Mouse (Mus musculus): ENCODE results near the gene Tmem107.

Gene Tmem107

GRCm38 (mm10) chr11:69070590-69071222, at the start of gene Tmem107:
Gene Tmem107, plus strand, starts transcription at chr11:69070806.
- DNase-seq (ENCODE audit: low spot score in 2 of 2) = peak; percentile 89 to 92

- DNase-seq (ENCODE audit: low spot score in 2 of 2) = no peak
These were observed 44.0 kb upstream of the Tmem107 start for GRCm38 (mm10) chr11:69026562-69026961.

- DNase-seq (ENCODE audit: low spot score in 2 of 2) = no peak
These were observed 41.8 kb upstream of the Tmem107 start for GRCm38 (mm10) chr11:69028805-69029204.

- no peak for DNase-seq (ENCODE audit: low spot score in 2 of 2)
These were observed 37.1 kb upstream of the Tmem107 start for GRCm38 (mm10) chr11:69033552-69033951.

- DNase-seq (ENCODE audit: low spot score in 2 of 2) = no peak
These were observed 36.0 kb upstream of the Tmem107 start for GRCm38 (mm10) chr11:69034585-69034984.

GRCm38 (mm10) chr11:69035411-69035810, 35.2 kb upstream of the Tmem107 start:
- DNase-seq (ENCODE audit: low spot score in 2 of 2) = no peak

- DNase-seq (ENCODE audit: low spot score in 2 of 2) = peak; percentile 83 to 87
These were observed 34.8 kb upstream of the Tmem107 start for GRCm38 (mm10) chr11:69035849-69036248.

- DNase-seq (ENCODE audit: low spot score in 2 of 2) = peak; percentile 81 to 93
These were observed 33.9 kb upstream of the Tmem107 start for GRCm38 (mm10) chr11:69036486-69037230.

- DNase-seq (ENCODE audit: low spot score in 2 of 2) = peak; percentile 62 to 88
These were observed 33.2 kb upstream of the Tmem107 start for GRCm38 (mm10) chr11:69037231-69038061.

GRCm38 (mm10) chr11:69038173-69038572, 32.4 kb upstream of the Tmem107 start:
- DNase-seq (ENCODE audit: low spot score in 2 of 2) = no peak

- peak in 1 of 2 experiments; percentile 66 for DNase-seq (ENCODE audit: low spot score in 2 of 2)
These were observed 24.8 kb upstream of the Tmem107 start, which contains the start of gene Aurkb for GRCm38 (mm10) chr11:69045531-69046394. Gene Aurkb, plus strand, starts transcription at chr11:69045647.

GRCm38 (mm10) chr11:69046395-69046774, 24.2 kb upstream of the Tmem107 start:
- no peak for DNase-seq (ENCODE audit: low spot score in 2 of 2)

GRCm38 (mm10) chr11:69047592-69047991, 23.0 kb upstream of the Tmem107 start:
- DNase-seq (ENCODE audit: low spot score in 2 of 2) = no peak

- DNase-seq (ENCODE audit: low spot score in 2 of 2) = no peak
These were observed 22.5 kb upstream of the Tmem107 start for GRCm38 (mm10) chr11:69048151-69048550.

- DNase-seq (ENCODE audit: low spot score in 2 of 2) = no peak
These were observed 19.9 kb upstream of the Tmem107 start for GRCm38 (mm10) chr11:69050748-69051147.

- DNase-seq (ENCODE audit: low spot score in 2 of 2) = no peak
These were observed 18.8 kb upstream of the Tmem107 start for GRCm38 (mm10) chr11:69051771-69052170.

GRCm38 (mm10) chr11:69052824-69053421, 17.7 kb upstream of the Tmem107 start:
- DNase-seq (ENCODE audit: low spot score in 2 of 2) = no peak

- DNase-seq (ENCODE audit: low spot score in 2 of 2) = no peak
These were observed 16.8 kb upstream of the Tmem107 start for GRCm38 (mm10) chr11:69053848-69054247.

- no peak for DNase-seq (ENCODE audit: low spot score in 2 of 2)
These were observed 12.3 kb upstream of the Tmem107 start for GRCm38 (mm10) chr11:69058265-69058664.

GRCm38 (mm10) chr11:69058729-69059356, 11.8 kb upstream of the Tmem107 start:
- no peak for DNase-seq (ENCODE audit: low spot score in 2 of 2)

Measured in frontal cortex, postnatal 14 days (tissue).